Mouse (Mus musculus): ENCODE measurements around the gene Hoxd1. TPM values are rescaled to one million over a fixed set of nuclear protein-coding genes. Genes with fewer than 3 reads are reported as not detected.

The Hoxd1 gene
- total RNA-seq, 4 experiments from 2014 or later, result not detected

- no peak for DNase-seq (ENCODE audit: low spot score)
Observed at GRCm38 (mm10) chr2:74732513-74733316, 30.1 kb upstream of the Hoxd1 start.

GRCm38 (mm10) chr2:74733317-74733661 lies 29.5 kb upstream of the Hoxd1 start:
- no peak for DNase-seq (ENCODE audit: low spot score)

DNA sequence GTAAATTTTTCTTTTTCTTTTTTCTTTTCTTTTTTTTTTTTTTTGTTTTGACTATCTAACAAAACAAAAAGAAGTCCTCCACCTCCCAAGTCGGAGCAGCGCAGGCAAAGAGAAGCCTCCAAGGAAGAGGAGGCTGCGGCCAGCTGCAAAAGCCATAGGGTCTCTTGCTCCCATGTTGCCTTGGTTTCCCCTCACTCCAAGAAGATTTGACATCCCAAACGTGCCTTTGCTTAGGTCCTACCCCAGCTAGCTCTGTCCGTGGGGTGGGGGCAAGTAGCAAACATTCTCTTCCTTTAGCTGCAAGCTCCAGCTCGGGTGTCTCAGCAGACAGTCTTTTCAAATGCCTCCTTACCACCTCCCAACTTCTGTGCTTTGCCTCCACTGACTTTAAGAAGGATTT lies 29.0 kb upstream of the Hoxd1 start:
- no peak for DNase-seq (ENCODE audit: low spot score)

DNA sequence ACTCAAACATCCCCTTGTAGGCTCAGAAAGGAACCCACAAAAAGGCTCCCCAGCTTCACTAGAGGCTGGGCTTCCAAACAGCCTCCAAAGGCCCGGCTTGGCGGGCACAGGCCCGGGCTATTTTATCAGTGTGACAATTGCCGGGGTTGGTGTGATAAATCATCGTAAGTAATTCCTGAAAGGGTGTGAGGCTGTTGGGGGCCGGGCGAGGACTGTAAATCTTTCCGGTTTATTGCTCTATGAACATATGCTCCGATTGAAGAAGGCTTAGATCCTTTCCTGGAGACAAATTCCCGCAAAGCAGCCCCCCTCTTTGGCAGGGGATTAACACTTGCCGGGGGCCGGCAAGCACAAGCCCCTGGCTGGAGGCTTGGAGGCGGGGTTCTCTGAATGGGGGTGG lies 28.3 kb upstream of the Hoxd1 start:
- no peak for DNase-seq (ENCODE audit: low spot score)

DNA sequence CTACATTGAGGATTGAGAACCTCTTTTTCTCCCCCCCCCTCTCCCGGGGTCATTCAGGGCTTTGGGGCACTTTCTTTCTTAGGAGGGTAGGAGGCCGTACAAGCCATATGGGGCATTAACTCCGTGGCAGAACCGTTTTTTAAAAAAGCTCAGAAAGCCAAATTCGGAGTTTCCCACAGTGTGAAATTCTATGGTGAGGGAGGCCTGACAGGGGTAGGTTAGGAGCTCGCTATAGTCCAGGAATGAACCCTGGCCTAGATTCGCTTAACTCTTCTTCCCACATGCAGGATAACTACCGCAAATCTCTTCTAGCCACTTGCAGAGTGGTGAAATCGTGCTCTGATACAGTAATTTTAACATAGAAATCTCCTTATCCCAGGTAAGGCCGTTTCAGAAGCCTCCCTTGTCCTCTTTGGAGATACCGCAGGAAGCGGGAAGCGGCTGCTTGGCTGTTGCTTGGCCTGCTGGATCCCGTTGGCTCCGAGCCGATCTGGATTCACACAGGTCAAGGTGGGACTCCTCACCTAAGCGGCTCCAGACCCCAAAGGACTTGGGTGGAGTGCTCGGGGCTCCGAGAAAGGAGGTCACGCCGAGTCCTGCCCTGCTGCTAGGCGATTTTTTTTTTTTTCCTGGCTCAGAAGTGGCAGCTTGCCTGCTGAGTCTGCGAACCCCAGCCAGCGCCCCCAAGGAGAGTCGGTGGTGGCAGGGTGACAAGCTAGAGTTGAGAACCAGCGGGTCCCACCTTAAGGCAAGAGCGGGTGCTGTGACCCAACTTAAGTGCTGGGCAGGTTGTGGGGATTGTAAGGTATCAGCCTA lies 27.6 kb upstream of the Hoxd1 start:
- no peak for DNase-seq (ENCODE audit: low spot score)

GRCm38 (mm10) chr2:74735851-74736687 lies 26.7 kb upstream of the Hoxd1 start:
- DNase-seq (ENCODE audit: low spot score), result no peak

GRCm38 (mm10) chr2:74736688-74737577 lies 25.8 kb upstream of the Hoxd1 start:
- DNase-seq (ENCODE audit: low spot score), result no peak

GRCm38 (mm10) chr2:74737578-74738070 lies 25.2 kb upstream of the Hoxd1 start:
- no peak for DNase-seq (ENCODE audit: low spot score)

GRCm38 (mm10) chr2:74738623-74739475 lies 23.9 kb upstream of the Hoxd1 start:
- DNase-seq (ENCODE audit: low spot score), result no peak

DNA sequence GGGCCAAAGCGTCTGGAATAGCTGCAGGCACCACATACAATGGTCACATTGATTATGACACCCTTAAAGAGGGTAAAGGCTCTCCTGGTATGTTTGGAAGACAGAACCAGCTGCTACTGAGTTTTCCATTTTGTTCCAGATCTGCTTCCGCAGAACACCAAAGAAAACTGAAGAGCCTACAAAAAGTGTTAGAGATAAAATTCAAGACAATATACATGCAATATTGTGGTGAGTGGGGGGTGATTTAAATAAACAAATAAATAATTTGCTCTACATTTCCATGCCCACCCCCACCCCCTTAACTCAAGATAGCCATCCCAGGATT lies 23.3 kb upstream of the Hoxd1 start:
- no peak for DNase-seq (ENCODE audit: low spot score)

DNA sequence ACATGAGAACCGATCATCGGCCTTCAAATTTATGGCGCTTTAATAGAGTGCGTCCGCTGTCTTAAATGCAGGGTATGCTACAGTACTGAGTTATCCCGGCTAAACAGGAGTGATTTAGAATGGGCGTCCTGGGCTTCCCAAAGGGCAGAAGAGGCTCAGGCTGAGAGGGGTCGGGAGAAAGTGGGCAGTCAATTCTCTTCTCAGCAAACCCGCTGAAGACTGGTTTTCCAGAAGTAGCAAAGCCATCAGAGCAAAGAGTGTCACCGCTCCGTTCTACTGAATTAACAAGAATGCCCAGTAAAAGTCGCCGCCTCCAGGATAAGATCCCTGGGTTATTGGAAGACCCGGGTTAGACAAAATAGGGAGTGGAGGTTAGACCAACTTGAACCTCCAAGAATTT lies 22.9 kb upstream of the Hoxd1 start:
- no peak for DNase-seq (ENCODE audit: low spot score)

DNA sequence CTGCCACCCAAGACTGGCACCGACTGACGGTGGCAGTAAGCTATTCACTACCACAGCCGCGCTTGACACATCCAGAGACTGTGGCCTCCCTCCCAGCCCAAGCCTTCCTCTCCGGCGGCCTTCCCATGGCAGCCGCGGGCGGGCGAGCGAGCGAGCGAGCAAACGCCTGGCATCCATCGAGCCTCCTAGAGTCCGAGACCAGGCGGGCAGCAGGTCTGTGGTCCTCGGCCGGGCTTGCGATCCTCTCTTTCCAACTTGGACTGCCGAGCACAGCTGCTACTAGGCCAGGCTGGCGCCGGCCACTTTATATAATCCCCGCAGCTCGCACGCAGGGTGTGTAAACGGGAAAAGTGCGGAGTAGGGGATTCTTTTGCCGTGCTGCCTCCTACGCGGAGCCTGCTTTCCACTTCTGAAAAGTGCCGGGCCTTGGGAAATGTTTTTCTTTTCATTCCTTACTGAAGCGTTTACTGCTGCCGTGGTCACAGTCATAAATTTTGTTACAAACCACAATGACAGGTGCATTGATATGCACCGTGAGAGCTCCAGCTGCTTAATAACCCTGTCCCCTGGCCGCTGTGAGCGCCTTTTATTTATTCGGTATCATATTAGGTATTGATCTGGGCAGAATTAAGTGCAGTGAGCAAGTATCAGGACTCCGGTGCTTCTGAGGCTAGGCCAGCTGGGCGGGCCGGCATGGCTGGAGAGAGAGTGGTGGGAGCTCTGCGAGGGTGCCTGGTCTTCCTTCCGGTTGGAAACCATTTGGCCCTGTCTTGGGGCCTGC lies 22.3 kb upstream of the Hoxd1 start:
- DNase-seq (ENCODE audit: low spot score), result no peak

- DNase-seq (ENCODE audit: low spot score), result no peak
Observed at GRCm38 (mm10) chr2:74741252-74741978, 21.4 kb upstream of the Hoxd1 start.

DNA sequence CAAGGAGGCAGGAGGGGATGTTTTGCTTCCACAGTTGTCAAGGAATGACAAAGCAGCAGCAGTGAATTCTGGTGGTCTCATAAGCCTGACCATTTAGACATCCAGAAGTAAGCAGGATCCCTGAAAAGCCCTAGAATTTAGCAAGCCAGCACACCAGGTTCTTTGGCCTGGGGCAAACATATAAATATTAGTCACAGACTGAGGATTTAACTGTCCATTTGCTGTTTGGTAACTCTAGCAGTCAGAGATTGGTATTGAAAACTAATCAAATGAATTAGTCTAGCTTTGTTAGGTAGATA lies 20.9 kb upstream of the Hoxd1 start:
- no peak for DNase-seq (ENCODE audit: low spot score)

DNA sequence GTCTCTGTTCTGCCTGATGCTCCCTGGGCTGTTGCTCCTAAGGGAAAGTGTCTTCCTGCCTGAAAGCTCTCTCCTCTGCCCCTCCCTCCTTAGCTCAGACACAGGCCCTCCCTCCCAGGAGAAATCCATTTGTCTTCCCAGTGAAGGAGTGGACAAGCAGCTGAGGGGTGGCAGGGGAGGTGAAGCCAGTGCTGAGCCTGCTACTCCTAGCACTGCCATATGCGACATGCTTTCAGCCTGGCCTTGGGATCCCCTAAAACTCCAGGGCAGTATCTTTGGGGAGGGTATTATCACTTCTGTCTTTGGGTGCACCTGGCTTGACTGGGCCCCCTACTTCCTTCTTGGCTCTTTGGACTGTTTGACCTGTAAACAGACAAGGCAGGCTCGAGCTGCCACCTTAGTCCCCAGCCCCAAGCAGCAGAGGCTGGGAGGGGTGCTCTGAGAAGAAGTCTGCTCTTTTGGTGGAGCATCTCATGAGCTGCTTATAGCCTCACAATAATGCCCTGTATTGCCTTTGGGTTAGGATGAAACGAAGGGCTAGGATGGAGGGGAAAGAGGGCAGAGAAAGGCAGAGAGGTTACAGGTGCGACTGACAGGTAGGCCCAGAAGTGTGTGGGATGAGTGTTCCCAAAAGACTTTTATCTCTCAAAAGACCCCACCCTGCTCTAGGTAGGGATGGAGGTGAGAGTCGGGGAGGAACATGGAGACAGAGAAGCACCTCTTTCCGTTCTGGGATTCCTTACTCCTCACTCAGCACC lies 17.1 kb upstream of the Hoxd1 start:
- DNase-seq (ENCODE audit: low spot score), result no peak

DNA sequence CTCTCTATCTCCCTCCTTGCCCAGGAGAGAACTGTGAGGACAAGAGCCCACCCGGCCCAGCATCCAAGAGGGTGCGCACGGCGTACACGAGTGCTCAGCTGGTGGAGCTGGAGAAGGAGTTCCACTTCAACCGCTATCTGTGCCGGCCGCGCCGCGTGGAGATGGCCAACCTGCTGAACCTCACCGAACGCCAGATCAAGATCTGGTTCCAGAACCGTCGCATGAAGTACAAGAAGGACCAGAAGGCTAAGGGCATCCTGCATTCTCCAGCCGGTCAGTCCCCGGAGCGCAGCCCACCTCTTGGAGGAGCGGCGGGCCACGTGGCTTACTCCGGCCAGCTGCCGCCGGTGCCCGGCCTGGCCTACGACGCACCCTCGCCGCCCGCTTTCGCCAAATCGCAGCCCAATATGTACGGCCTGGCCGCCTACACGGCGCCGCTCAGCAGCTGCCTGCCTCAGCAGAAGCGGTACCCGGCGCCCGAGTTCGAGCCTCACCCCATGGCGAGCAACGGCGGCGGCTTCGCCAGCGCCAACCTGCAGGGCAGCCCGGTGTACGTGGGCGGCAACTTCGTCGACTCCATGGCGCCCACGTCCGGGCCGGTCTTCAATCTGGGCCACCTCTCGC lies 16.4 kb upstream of the Hoxd1 start:
- no peak for DNase-seq (ENCODE audit: low spot score)

- no peak for DNase-seq (ENCODE audit: low spot score)
Observed at GRCm38 (mm10) chr2:74747006-74747405, 15.8 kb upstream of the Hoxd1 start.

GRCm38 (mm10) chr2:74747661-74748141 lies 15.1 kb upstream of the Hoxd1 start:
- no peak for DNase-seq (ENCODE audit: low spot score)
